Mouse (Mus musculus): ENCODE results near the gene Nostrin.

Gene Nostrin

DNA sequence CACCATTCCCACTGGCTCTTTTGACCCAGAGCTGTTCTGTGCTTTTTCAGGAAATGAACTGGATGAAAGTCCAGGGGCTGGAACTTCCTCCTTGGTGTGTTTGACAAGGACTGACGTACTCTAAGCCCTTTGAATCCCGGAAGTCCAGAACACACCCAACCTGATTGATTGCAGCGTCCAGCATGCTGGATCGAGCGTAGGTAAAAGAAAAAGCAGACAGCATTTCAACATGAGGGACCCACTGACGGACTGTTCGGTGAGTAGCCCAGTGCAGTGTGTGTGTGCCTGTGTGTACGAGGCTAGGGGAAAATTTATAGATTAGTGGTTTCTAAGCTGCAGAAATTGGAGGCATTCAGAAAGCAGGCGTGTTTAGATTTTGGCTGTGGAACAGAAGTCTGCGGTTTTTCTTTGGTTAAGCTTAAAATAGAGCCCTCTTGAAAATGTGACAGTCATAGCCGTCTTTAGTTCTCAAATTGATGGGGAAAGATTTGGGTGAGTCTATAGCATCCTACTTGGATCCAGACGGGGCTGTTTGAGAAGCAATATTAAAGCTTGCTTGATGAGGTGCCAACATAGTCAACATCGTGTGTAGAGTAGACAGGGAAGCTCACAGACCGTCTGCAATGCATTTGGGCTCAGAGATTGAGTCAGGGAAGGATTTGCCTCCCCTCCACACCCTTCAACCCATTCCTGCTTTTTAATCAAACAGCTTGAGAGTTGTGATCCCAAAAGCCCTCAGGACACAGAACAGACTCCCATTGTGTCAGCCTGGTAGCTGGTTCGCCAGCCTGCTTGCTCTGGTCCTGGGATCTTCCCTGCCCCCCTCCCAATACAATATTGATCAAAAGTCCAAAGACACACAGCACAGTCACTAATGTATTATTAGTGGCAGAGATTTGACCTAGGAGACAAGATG lies at the start of gene Nostrin:
Gene Nostrin, plus strand, starts transcription at position 140 of the 916 bp plus-strand sequence.
- DNase-seq (ENCODE audit: low read depth, low spot score): peak; percentile 58

DNA sequence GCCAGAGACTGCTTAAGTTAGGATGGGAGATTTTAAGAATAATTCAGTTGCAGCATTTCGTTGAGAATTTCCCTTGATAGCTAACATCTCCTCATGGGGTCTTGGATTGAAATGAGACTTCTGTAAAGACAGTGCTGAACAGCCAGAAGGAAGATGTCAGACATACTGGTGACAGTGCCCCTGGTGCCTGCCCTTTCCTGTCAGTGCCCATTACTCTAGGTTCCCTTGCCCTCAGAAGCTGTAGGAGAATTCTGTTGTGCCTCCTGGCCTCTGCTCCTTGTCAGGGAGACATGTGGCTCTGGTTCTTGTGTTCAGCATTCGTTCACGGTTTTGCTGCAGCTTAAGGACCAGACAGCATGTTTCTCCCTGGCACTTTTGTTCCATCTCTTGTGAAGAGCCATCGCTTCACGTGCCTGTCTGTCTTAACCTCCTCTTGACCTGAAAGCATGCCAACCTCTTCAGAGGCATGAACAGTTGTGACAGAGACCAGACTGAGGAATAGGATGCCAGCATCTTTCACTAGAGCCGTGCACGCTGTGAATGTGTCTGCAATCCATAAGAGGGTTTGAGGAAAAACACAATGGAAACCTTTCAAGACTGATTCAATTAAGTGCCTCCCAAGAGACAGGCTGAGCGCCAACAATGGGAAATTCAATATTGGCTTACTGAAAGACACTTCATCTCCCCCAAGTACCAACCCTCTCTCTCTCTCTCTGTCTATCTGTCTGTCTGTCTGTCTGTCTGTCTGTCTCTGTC lies 48.9 kb upstream of the Nostrin start:
- DNase-seq (ENCODE audit: low read depth, low spot score): no peak

DNA sequence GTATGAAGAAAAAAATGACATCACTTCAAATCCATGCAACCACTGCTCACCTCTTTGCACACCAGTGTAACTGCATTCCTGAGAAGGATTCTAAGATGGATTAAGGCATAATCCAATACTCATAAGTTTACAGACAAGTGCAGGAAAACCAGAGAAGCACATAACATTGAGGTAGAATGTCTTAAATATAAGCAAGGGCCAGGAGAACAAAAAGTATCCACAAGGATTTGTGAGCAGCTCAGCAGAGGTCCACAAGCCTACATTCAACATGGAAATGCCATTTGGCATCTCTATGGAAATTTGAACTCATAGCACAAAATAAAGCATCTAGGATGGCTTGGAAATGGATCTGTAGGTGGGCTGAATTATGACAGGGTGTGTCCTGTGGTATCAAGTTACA lies 39.8 kb upstream of the Nostrin start:
- no peak for DNase-seq (ENCODE audit: low read depth, low spot score)

DNA sequence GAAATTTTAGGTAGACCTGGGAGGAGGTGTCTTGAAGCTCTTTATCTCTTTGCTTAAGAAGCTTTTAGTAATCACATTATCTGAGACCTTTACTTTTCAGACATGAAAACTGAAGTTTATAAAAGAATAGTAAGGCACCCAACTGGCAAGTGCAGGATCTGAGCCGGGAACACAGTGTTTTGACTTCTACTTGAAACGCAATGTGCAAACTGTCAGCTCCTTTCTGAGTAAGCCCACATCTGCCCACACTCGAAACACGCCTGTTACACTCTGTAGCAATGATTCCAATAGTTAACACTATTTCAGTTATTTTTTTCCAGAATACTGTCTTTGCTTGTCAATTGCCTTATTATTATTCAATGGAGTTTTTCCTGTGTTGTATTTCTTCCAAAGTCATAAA lies 38.8 kb upstream of the Nostrin start:
- DNase-seq (ENCODE audit: low read depth, low spot score): no peak

DNA sequence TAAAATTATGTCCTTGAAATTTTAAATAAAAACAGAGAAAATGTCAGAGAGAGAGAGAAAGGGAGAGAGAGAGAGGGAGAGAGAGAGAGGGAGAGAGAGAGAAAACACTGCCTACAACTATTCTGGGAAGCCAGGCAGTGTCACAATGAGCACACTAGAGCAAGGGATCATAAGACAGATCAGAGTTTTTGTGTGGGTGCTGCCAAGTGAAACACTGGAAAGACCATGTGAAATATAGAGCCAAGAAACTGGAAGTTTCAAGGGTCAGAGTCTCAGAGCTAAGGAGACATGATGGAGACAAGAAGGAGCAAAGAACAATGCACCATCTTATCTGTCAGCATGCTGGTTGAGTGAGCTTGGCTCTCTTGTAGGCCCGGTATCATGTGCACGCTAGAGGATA lies 38.1 kb upstream of the Nostrin start:
- DNase-seq (ENCODE audit: low read depth, low spot score): no peak

DNA sequence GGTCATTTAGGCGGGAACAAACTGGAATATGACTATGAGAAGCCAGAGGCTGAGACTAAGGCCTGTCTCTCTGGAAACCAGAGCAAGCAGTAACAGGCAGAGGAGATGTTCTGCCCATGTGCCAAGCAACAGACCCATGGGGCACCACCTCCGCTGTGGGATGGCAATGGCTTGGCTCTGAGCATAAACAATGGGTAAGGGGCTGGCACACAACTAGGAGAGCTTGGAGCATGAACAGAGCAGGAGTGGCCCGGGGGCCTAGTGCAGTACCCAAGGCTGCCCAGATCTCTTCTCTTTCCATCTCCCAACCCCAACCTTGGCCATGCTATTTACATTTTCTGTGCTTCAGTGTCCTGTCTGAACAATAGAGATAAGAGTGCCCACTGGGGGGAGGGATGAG lies 36.9 kb upstream of the Nostrin start:
- DNase-seq (ENCODE audit: low read depth, low spot score): no peak

DNA sequence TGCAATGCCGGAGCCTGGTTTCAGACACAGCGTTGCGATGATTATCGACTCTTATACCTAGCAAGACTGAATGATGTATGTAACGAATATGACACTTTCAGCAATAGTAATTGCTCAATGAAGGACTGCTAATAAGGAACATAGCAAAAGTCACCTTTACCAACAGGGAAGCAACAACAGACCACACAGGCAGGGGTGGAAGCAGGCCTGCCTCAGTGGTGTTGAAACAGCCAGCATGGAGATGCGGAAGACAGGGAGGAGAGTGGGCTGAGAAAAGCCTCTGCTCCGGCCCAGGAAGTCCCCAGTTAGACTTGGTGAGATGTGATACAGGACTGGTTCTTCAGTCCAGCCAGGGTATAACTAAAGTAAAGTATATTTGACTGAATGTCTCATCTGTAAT lies 36.5 kb upstream of the Nostrin start:
- no peak for DNase-seq (ENCODE audit: low read depth, low spot score)

DNA sequence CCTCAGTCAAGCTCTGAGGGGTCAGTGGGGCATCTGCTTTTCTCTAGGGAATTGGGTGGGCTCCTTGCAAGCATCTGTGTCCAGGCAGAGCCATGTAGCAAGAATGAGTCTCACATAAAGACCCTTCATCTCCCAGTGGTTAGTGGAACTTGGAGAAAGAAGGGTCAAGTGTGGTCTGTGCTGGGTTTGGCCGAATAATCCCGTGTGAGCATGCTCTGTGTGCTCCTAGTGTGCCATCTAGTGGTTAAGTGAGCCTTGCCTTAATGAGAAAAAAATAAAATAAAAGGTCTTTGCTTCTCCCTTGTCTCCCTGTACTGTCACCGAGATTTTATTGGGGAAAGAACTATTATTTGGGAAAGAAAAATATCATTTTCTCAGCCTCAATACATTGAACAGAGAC lies 34.9 kb upstream of the Nostrin start:
- no peak for DNase-seq (ENCODE audit: low read depth, low spot score)

DNA sequence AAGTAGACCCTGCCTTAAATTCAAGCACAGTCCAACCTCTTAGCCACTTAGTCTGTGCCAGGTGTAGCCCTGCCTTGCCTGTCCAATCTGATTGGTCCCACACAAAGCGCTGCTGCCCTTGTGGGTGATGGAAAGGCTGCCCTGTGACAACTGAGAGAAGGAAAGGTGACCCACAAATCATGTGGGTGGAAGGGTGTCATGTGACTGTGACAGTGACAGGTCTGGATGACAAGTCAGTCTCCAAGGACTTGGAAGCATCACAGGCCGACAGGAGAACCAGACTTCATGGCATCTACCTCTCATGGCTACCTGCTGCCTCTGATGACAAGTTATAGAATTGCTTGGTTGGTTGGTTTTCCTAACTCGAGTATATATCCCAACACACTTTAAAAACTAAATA lies 32.1 kb upstream of the Nostrin start:
- no peak for DNase-seq (ENCODE audit: low read depth, low spot score)

DNA sequence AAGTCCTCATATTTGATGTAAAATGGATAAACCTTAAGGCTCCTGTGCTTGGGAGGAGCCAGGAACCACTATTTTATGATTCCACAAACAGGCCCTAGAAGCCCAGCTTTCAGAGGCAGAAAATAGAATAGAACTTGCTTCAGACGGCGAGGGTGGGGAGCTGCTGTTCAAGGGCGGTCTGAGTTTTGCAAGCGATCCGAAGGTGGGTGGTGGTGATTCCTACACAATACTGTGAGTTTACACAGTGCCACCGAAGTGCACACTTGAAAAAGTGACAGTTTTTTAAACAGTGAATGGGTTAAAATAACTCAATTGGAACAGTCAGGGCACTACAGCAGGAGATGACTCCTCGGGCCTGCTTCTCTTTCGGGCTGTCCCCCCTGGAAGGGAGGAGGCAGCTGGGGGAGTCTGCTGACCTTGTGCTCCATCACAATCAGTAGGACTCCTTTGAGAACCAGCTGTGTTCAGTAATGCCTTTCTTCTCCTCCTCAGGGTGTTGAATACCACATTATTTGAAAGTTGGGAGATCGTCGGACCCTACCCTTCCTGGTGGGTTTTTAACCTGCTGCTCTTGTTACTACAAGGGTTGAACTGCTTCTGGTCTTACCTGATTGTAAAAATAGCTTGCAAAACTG lies 31.0 kb upstream of the Nostrin start:
- DNase-seq (ENCODE audit: low read depth, low spot score): no peak

DNA sequence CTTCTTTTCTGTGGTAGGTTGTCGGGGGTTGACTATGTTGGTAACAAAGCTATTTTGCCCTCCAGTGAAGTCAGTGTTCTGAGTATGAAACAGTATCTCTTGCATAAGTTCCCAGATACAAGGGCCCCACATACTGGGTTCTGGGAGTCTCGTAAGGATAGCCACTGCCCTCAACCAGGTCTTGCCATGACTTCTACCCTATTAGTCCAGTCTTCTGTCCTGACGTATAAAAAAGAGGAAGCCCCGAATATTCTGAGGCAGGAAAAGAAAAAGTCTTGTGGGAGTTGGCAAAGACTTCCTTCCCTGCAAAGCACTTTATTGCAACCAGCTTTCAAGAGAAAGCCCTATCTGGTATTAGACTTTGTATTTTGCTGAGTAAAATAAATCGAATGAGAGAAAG lies 26.4 kb upstream of the Nostrin start:
- no peak for DNase-seq (ENCODE audit: low read depth, low spot score)

DNA sequence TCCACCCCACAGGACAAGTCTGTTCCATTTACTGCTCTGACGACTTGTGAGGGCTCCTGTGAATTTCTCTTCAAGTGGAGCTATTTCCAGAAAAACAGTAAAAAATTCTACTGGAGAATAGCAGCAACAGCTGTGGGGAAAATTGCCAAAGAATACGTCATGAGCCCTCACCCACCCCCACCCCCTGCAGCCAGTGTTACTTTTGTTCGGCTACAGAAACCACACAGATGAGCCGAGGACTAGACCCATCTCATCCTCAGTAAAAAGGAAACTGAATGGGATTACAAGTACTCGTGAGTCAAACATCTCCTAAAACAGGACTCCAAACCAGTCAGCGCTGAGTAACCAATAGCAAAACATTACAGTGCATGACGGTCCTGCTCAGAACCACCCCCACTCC lies 25.9 kb upstream of the Nostrin start:
- DNase-seq (ENCODE audit: low read depth, low spot score): no peak

DNA sequence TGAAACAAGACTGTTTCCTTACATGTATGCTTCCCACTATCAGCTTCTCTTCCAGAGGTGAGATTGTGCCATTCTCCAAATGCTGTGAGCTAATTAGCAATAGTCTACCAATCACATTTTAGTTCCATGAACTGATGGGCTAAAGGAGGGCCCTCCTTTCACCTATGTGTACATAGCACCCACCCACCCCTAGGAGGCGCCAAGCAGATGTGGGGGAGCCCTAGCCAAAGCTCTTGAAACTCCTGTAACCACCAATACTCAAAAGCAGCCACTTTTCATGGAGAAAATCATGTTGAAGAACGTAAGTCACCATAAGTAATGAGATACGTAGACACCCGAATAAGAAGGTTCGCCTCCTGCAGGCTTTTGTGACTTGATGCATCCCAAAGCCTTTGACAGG lies 23.0 kb upstream of the Nostrin start:
- no peak for DNase-seq (ENCODE audit: low read depth, low spot score)

DNA sequence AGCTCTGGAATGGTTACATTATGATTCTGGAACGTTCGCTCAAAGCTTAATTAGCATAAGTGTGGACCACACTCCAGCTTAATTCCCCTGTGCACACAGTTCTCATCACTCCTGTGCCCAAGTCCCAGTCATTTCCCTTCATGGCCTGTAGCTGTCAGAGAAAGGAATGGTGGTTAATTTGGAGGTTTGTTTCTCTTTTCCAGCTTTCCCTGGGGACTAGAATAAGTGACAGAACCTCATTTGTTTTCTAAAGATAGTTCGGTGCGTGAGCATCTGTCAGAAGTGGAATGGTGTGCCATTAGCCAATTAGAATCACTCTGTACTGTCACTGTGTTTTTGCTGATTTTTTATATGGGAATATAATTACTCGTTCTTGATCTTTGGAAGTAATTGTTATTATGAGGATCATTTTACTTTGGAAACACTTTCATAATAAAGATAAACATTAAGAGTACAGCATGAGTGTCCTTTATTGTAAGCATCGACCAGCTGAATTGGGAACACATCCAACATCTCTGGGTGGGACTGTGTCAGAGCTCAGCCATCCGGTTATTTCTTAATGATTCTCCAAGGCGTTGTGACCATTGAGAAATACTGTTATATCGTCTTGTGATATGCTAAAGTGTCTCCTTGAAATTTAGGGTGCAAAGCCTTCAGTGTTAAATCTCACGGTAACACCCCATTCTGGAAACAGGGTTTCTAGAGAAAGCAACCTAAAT lies 21.6 kb upstream of the Nostrin start:
- no peak for DNase-seq (ENCODE audit: low read depth, low spot score)

DNA sequence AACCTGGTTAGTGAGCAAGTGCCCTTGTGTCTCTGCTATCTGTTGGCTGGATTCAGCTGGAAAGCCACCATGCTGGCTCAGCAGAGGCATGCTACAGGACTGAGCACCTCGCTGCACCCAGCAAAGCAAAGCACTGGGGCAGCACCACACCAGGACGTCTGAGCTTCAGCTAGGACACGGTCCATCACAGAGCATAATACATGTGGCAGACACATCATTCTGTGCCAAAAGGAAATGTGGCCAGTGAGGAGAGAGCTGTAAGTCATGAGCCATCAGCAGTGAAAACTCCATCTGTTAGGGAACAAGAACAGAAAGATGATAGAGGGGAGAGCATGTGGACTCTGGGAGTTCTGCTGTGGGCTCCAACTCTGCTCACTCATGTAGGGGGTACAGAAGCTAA lies 19.7 kb upstream of the Nostrin start:
- DNase-seq (ENCODE audit: low read depth, low spot score): no peak

DNA sequence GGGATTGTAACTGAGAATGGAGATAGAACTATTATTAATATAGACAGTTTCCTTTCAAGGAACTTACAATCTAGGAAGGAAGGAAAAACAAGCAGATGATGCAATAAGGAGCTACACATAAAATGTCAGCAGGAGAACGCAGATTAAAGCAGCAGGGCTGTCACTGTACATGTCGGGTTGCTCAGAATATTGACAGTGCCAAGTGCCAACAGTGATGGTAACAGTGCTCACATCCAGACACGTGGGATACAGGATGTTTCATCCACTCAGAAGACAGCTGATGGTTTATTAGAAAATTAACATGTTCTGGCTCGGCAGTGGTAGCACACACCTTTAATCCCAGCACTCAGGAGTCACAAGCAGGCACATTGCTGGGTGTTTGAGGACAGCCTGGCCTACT lies 18.8 kb upstream of the Nostrin start:
- DNase-seq (ENCODE audit: low read depth, low spot score): no peak

DNA sequence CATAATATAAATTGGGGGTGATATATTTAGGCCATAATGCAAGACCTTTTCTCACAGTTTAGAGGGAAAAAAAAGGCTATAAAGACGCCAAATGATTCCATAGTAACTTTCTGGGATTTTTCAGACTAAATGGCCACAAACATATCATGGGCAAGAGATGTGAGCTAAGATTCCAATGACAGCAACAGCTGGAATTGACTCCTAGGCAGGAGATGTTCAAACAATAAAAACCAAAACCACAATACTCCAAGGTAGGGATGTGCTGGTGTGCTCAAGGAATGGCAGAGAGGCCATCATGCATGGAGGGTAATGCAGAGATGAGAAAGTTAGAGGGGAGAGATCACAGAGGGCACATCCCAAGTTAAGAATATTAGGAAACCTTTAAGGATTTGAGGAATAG lies 16.6 kb upstream of the Nostrin start:
- DNase-seq (ENCODE audit: low read depth, low spot score): no peak

DNA sequence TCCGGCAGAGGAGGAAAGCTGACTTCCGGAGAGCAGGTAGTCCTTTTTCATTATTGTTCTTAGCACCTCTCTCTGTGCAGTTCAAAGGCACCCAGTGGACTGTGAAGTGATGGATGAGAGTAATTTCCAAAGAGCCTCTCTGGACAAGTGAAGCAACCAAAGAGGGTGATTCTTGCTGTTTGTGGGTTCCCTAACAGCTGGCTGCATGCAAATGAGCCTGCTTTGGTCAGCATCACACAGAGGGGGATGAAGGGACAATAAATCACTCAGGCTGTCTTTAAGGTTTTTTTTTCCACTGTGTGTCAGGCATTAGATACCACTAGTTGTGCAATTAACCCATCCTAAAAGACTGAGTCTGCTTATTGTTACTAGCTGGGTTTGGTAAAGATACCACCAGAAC lies 15.9 kb upstream of the Nostrin start:
- DNase-seq (ENCODE audit: low read depth, low spot score): no peak

DNA sequence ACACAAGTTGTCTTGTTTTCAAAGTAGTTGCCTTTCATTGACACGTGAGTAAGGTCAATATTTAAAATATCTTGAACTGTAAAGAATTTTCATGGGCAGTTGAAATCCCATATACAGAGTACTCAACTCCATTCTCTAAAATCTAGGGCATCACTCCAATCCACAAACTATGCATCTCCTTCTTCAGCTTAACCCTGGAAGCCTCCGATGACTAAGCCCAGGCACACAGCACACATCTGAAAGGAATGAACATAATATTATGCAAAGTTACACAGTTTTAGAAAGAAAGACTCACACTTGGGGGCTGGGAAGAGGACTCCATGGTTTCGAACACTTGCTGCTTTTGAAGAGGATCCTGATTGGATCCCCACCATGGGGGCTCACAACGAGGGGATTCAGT lies 13.9 kb upstream of the Nostrin start:
- DNase-seq (ENCODE audit: low read depth, low spot score): no peak

DNA sequence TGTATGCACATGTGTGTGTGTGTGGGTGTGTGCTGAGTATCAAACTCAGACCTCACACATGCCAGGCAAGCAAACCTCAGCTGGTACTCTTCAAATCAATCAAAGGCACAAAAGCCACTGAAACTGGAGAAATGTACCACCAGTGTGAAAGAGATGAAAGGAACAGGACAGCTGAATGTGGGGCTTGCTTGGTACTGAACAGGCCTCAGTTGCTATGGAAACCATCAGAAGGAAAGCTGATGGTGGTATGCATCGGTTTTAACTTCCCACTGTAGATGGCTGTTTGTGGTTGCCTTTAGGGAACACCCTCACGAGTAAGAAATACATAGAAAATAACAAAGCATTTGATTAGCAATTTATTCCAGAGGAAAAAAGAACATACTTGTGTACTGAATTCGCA lies 10.2 kb upstream of the Nostrin start:
- no peak for DNase-seq (ENCODE audit: low read depth, low spot score)

DNA sequence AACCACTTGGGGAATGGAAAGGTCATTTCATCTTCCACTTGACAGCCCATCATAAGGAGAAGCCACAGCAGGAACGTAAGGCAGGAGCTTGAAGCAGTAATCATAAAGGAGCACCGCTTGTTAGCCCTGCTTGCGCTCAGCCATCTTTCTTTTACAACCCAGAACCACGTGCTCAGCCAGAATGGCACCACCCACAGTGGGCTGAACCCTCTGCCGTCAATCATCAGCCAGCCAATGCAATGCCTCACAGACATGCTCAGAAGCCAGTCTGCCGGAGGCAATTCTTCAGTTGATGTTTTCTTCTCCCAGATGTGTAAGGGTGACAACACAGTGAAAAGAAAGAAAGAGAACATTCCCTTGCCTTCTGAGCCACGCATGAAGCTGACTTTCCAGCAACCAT lies 7.3 kb upstream of the Nostrin start:
- no peak for DNase-seq (ENCODE audit: low read depth, low spot score)

DNA sequence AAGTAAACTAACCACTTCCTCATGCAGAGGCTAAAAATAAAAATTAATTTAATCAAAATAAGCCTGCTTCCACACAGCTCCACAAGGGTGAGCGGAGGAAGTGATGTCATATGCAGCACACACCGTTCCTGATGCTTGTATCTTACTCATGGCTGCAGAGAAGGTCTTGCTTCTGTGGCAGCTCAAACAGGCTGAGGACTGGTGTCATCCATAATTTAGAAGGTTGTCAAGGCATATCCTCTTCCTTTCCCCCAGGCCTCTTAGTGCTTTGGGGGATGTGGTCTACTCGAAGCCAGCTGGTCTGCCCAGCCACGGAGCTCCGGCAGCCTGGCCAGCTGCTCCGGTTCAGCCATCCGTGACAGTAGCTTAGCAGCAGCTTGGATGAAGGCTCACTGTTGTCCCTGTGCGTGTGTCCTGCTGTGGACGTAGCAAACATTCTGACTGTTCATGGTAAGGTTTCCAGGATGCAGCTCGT lies 6.6 kb upstream of the Nostrin start:
- DNase-seq (ENCODE audit: low read depth, low spot score): no peak
